Mouse (Mus musculus) thymus, postnatal 25 days (tissue): ENCODE results near the gene Ap5z1.

Source experiments
- DNase-seq: peaks from one replicate; pipeline ENCODE4 v3.0.0; 2022

The Ap5z1 gene

GRCm38 (mm10) chr5:142524711-142525464, 61.1 kb downstream of the Ap5z1 start:
- no peak for DNase-seq
